Mouse (Mus musculus) hindlimb bud, embryonic 11.5 days (tissue): ENCODE measurements around the gene Ier3.

ENCODE experiments used
- DNase-seq: peaks from one replicate; pipeline ENCODE4 v3.0.0-alpha.2; 2012; ENCODE audit warnings: low read depth, low spot score; ENCODE audit errors: extremely low spot score

The Ier3 gene

DNA sequence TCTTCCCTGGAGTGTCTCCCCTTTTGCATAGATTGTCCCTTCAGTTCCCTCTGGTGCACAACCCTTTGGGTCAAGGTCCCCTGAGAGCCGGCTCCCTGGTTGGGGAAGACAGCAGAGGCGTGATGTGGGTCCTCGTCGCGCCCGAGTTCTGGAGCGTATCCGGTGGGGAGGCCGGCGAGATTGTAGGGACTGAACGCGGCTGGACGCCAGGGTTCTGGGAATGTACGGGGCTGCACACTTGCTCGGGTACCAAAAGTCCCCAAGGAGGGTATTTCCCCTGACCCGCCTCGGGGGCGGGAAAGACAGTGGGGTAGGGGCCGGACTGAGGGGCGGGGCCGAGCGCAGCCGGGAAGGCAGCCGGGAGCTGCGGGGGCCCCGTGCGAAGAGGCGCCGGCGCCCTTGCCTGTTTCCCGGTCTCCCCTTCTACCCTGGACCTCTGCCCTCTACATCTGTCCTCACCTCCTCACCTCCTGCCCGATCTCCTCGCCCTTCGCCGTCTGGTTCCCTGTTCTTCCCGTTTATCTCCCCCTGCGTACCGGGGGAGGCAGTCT lies 44.9 kb downstream of the Ier3 start:
- DNase-seq, result no peak

DNA sequence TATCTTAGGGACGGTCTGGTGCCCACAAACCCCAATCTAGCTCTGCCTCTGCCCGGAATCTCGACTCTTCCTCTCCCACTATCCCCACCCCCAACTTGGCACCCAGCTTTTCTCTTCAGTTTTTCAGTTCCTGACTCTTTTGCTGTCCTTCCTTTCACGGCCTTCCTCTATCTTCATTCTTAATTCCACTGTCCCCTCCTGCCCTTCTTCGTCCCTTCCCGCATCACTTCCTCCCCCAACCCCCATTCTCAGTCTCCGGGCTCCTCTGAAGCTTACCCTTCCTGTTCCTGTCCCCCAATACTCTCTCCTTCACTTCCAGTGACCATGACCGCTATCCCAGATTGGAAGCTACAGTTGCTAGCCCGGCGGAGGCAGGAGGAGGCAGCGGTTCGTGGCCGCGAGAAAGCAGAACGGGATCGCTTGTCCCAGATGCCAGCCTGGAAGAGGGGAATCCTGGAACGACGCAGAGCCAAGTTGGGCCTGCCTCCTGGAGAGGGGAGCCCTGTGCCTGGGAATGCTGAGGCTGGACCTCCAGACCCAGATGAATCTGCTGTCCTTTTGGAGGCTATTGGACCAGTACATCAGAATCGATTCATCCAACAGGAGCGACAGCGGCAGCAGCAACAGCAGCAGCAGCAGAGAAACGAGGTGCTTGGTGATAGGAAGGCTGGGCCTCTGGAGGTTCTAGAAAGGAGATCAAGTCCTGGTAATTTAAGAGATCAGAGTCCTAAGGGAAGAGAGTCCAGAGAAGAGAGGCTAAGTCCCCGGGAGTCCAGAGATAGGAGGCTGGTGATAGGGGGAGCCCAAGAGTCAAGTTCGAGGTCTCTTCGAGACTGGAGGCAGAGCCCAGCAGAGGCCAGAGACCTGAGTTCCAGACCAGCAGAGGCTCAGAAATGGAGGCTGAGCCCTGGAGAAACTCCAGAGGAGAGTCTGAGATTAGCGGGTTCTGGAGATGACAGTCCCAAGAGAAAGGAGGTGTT lies 45.7 kb downstream of the Ier3 start:
- no peak for DNase-seq

DNA sequence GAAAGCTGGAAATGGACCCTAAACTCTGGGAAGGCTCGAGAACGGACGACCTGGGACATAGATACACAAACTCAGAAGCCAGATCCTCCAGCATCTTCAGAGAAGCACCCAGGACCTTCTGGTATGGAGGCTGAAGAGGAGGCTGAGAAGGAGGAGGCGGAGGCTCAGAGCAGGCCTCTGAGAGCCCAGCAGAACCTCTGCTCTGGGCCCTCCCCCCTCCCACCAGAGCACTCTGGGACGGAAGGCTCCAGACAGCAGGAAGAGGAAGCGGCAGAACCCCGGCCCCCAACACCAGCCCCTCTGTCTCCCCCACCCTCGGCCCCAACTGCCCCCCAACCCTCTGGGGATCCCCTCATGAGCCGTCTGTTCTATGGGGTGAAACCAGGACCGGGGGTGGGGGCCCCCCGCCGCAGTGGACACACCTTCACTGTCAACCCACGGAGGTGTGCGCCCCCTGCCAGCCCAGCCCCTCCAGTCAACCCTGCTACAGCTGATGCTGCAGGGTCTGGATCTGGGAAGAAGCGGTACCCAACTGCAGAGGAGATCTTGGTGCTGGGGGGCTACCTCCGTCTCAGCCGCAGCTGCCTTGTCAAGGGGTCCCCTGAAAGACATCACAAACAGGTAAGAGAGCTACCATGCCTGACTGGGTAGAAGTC lies 46.8 kb downstream of the Ier3 start:
- no peak for DNase-seq

DNA sequence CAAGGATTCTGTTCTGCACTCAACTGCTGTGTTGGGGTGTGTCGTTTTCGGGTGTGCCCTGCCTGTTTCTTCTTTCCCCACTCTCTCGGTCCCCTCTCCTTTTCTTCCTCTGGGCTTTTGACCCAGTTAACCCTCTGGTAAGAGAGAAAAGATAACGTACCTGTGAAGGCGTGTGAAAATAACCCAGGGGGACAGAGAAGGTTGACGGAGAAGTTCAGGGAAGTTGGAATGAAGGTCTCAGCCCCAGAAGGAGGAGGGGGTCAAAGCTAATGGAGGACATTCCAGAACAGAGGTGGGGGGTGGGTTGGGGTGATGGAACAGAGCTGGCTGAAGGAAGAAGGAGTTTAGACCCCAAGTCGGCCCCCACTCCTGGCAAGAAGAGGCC lies 47.5 kb downstream of the Ier3 start:
- DNase-seq, result no peak

DNA sequence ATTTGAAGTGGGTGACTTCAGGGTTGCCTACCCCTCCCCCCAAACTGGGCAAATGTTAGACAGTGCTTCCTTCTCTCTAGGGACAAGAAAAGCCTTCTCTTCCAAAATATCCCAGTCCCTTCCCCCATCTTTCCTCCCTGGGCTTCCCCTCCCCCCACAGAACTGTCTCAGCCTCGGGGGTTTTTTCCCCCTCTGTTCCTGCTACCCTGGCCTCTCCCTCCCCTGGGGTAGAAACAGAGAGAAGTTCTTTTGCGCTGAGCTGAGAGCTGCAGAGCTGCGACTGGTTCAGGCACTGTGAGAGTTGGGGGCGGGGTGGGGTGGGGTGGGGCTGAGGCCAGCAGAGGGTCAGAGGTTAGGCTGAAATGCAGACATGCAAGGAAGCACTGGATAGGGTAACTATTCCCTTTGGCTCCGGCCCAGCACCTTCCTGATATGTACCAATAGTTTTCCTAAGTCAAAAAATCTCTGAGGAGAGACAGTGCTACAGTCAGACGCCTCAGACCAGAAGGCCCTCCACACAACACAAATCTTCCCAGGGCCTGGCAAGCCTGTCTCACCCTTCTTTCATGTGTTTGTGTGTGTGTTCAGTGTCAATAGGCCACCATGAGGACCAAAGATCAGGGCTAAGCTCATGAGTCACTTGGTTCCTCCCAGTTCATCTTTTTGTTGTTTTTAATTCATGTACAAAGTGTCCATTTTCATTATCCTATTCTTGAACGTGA lies 48.0 kb downstream of the Ier3 start:
- DNase-seq, result no peak

DNA sequence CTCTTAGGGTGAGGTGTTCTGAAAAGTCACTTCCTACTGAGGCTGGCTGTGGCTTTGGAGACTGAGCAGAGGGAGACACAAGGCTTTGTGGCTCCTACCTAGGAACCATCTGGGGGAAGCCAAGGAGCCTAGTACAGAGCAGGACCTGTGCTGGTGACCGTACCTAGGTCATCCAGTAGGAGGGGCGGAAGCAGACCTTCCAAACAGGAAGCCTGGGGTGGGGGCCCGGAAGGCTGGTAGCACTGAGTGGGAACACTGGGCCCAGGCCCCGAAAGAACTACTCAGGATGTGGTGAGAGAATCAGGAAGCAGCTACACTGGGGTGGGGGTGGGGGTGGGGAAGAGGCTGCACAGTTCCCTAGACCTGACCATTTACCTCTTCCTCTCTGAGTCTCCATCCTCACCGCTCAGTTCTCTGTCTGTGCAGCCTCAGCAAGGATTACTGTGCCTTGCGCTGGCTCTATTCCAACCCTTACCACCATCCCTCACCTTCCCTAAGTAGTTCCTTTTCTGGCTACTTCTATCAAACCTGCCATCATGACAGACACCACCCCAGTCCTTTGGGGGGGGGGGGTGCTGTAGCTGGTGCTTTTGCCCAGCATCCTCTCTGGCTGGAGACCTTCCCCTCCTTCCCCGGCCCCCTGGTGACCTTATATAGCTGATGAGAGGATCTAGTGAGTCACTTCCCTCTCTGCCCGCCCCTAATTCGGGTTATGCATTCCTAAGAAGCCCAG lies 48.8 kb downstream of the Ier3 start:
- DNase-seq, result no peak

DNA sequence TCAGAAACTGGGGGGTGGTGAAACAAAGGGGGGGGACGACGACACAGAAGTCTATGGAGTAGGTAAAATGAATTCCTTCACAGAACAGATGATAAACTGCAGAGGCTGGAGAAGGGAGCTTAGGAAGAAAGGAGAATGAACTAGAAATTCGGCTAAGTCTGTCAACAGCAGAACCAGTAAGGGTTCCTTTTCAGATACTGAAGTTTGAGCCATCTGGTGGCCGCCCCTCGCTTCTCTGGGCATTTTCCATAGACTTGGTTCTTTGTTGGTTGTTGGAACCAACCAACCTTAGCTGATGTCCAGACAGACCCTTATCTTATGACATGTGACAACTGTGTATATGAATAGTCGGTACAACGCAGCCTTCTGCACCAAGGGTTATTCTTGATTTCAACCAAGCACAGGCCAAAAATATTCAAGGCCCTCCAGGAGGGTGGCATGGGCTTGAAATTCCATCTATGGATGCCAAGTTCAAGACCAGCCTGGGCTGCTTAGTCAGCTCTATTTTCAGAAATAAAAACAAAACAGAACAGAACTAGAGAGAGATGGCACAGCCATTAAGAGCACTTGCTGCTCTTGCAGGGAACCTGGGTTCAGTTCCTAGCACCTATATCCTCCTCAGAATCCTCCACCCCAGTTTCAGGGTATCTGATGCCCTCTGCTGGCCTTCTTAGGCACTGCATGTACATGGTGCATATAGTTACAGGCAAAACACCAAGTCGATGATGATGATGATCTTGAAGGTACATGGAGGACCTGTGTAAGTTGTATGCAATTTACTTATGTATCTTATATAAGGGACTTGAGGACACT lies 49.6 kb downstream of the Ier3 start:
- DNase-seq, result no peak
